In genomic region chr10:25274621-25275330, GRCm38 (mm10) we compare ENCODE assay signal across 30 mouse cellular contexts. TPM values are rescaled to one million over a fixed set of nuclear protein-coding genes. Genes with fewer than 3 reads are reported as not detected.
DNase-seq lines count a peak whose midpoint lies in the region; ATAC-seq and TF ChIP-seq lines count a peak whose summit lies in the region.
"Had no signal": no experiment of that assay in that cellular context is flagged by ENCODE, and none has a peak within 500 bp of the region (broad histone marks: within the 10 kb centered on the region; RNA-seq: fewer than 3 reads in every experiment).

No protein-coding gene starts in this region.

- H3K9me3 ChIP-seq in lung, embryonic 16.5 days (ENCODE audit: control insufficient read depth, low read length): no peaks in the 10 kb centered on the region
- no peaks in the 10 kb centered on the region for H3K9me3 ChIP-seq in stomach, postnatal 0 days (ENCODE audit: control insufficient read depth, low read length)
- no peaks in the 10 kb centered on the region for H3K9me3 ChIP-seq in midbrain, embryonic 10.5 days (replicated peaks)
- H3K9me3 ChIP-seq: embryonic facial prominence, embryonic 13.5 days; hindbrain, embryonic 10.5 days; hindbrain, embryonic 15.5 days; limb, embryonic 10.5 days; limb, embryonic 15.5 days; liver, embryonic 15.5 days; midbrain, embryonic 15.5 days had no signal

- intact Hi-C loops in gastrocnemius, adult 2 months (cut with DNase I): loop anchor here (10.0 kb wide), 1 partner anchor 140 kb away; no protein-coding TSS in a partner anchor

- WGBS in lung, embryonic 16.5 days: 81% methylated on average over 26 of the region's 26 CpGs
- WGBS in stomach, postnatal 0 days: 90% methylated on average over 26 of the region's 26 CpGs
- WGBS in midbrain, embryonic 10.5 days: 93% methylated on average over 26 of the region's 26 CpGs

- no peak for DNase-seq in gastrocnemius, adult 2 months
- DNase-seq in gastrocnemius, postnatal 25 days: no peak
- DNase-seq in lung, postnatal 10 days: no peak
- no peak for DNase-seq in stomach, postnatal 0 days (ENCODE audit: low spot score)
- no peak for DNase-seq in midbrain, embryonic 10.5 days (ENCODE audit: low spot score)
- DNase-seq: adrenal gland, adult 2 months; adrenal gland, postnatal 36 days; cerebellum, adult 18-20 months; cerebellum, postnatal 10 days; gastrocnemius, postnatal 14 days; heart, postnatal 10 days; kidney, adult 8-10 months; layer of hippocampus, adult 9-11 months; lung, embryonic 14.5 days; thymus, postnatal 14 days had no signal

- ATAC-seq in lung, embryonic 16.5 days (ENCODE audit: low read depth): no peak
- ATAC-seq in stomach, postnatal 0 days (ENCODE audit: low FRiP score, low TSS enrichment): no peak
- ATAC-seq: activated CD4-positive, CD25-positive, alpha-beta regulatory T cell, adult 4 months; inflammation-experienced regulatory T-cells, adult 6 months; midbrain, embryonic 15.5 days had no signal

- H3K27ac ChIP-seq in gastrocnemius, adult 2 months: peak overlapping the region; percentile 66
- H3K27ac ChIP-seq in lung, embryonic 16.5 days (ENCODE audit: low read length): peak overlapping the region; percentile 34; the same call in 1 of the 2 replicates
- peak overlapping the region; percentile 93 for H3K27ac ChIP-seq in embryonic fibroblast, embryonic 13.5 days (ENCODE audit: insufficient read depth, low read length)
- no peak overlapping the region for H3K27ac ChIP-seq in stomach, postnatal 0 days (replicated peaks)
- H3K27ac ChIP-seq in midbrain, embryonic 10.5 days (replicated peaks): no peak overlapping the region
- H3K27ac ChIP-seq: embryonic facial prominence, embryonic 13.5 days; hindbrain, embryonic 10.5 days; hindbrain, embryonic 15.5 days; kidney, postnatal 0 days; limb, embryonic 10.5 days; limb, embryonic 15.5 days; liver, embryonic 15.5 days; macrophage; midbrain, embryonic 15.5 days had no signal

- H3K4me1 ChIP-seq in lung, embryonic 16.5 days (replicated peaks; ENCODE audit: control insufficient read depth, insufficient read depth, low read length): peaks cover 11% of the 10 kb centered on the region
- H3K4me1 ChIP-seq in embryonic fibroblast, embryonic 13.5 days (ENCODE audit: control insufficient read depth, insufficient read depth, low read length): peaks cover 26% of the 10 kb centered on the region
- H3K4me1 ChIP-seq in stomach, postnatal 0 days (replicated peaks; ENCODE audit: control insufficient read depth, insufficient read depth): no peaks in the 10 kb centered on the region
- H3K4me1 ChIP-seq in midbrain, embryonic 10.5 days: peaks cover 9% of the 10 kb centered on the region; the same call in 1 of the 2 replicates
- H3K4me1 ChIP-seq: hindbrain, embryonic 15.5 days; limb, embryonic 10.5 days; liver, embryonic 15.5 days; midbrain, embryonic 15.5 days had no signal

- H3K9ac ChIP-seq in lung, embryonic 16.5 days (ENCODE audit: low read length): no peak overlapping the region
- no peak overlapping the region for H3K9ac ChIP-seq in stomach, postnatal 0 days (ENCODE audit: low read length)
- H3K9ac ChIP-seq: embryonic facial prominence, embryonic 13.5 days; heart, embryonic 12.5 days; hindbrain, embryonic 15.5 days; limb, embryonic 15.5 days; liver, embryonic 15.5 days; lung, embryonic 14.5 days; midbrain, embryonic 15.5 days had no signal

- TF ChIP-seq POLR2A in embryonic fibroblast, embryonic 13.5 days (IDR thresholded peaks at IDR 0.05; ENCODE audit: low read depth, low read length): no peak

- no peak for TF ChIP-seq EP300 in stomach, postnatal 0 days (optimal IDR thresholded peaks at IDR 0.05)

- H3K27me3 ChIP-seq in lung, embryonic 16.5 days (ENCODE audit: control insufficient read depth, insufficient read depth, low read depth, low read length): no peaks in the 10 kb centered on the region
- H3K27me3 ChIP-seq in stomach, postnatal 0 days (ENCODE audit: control insufficient read depth, insufficient read depth, low read length): no peaks in the 10 kb centered on the region
- no peaks in the 10 kb centered on the region for H3K27me3 ChIP-seq in midbrain, embryonic 10.5 days (ENCODE audit: low read depth, poor library complexity, severe bottlenecking)
- H3K27me3 ChIP-seq: embryonic facial prominence, embryonic 13.5 days; heart, embryonic 12.5 days; hindbrain, embryonic 15.5 days; limb, embryonic 15.5 days; liver, embryonic 15.5 days; midbrain, embryonic 15.5 days had no signal

- TF ChIP-seq CTCF in gastrocnemius, adult 2 months (IDR thresholded peaks at IDR 0.05): no peak
- TF ChIP-seq CTCF in embryonic fibroblast, embryonic 13.5 days (IDR thresholded peaks at IDR 0.05; ENCODE audit: borderline replicate concordance, insufficient read depth, low read length): no peak
- no peak for TF ChIP-seq CTCF in stomach, postnatal 0 days (IDR thresholded peaks at IDR 0.05; ENCODE audit: low read depth)

- no peak overlapping the region; the same call in 1 of the 2 replicates for H3K4me3 ChIP-seq in gastrocnemius, adult 2 months
- no peak overlapping the region for H3K4me3 ChIP-seq in lung, embryonic 16.5 days (ENCODE audit: low read length)
- H3K4me3 ChIP-seq in embryonic fibroblast, embryonic 13.5 days (ENCODE audit: insufficient read depth, low read length): no peak overlapping the region
- no peak overlapping the region for H3K4me3 ChIP-seq in stomach, postnatal 0 days (ENCODE audit: low read depth, low read length)
- H3K4me3 ChIP-seq in midbrain, embryonic 10.5 days: no peak overlapping the region
- H3K4me3 ChIP-seq: embryonic facial prominence, embryonic 13.5 days; erythroblast, embryonic 14.5 days; heart, embryonic 12.5 days; hindbrain, embryonic 10.5 days; hindbrain, embryonic 15.5 days; limb, embryonic 10.5 days; limb, embryonic 15.5 days; liver, embryonic 15.5 days; midbrain, embryonic 15.5 days had no signal

- H3K4me2 ChIP-seq in lung, embryonic 16.5 days (ENCODE audit: low read depth, low read length): no peak overlapping the region
- no peak overlapping the region for H3K4me2 ChIP-seq in stomach, postnatal 0 days (replicated peaks; ENCODE audit: low read depth)
- H3K4me2 ChIP-seq: embryonic facial prominence, embryonic 13.5 days; heart, embryonic 12.5 days; hindbrain, embryonic 15.5 days; limb, embryonic 15.5 days; liver, embryonic 15.5 days; lung, embryonic 14.5 days; midbrain, embryonic 15.5 days had no signal

- H3K36me3 ChIP-seq in lung, embryonic 16.5 days (ENCODE audit: control insufficient read depth, insufficient read depth, low read length): 0 out of 2 replicates have a peak, but pooled peaks cover 2% of the 10 kb centered on the region
- no peaks in the 10 kb centered on the region; the same call in 1 of the 2 replicates for H3K36me3 ChIP-seq in stomach, postnatal 0 days (ENCODE audit: control insufficient read depth, insufficient read depth, low read length)
- peaks cover 4% of the 10 kb centered on the region for H3K36me3 ChIP-seq in midbrain, embryonic 10.5 days
- H3K36me3 ChIP-seq: embryonic facial prominence, embryonic 13.5 days; hindbrain, embryonic 15.5 days; limb, embryonic 15.5 days; midbrain, embryonic 15.5 days had no signal

RNA-seq across cellular contexts. Expression of gene Akap7, which starts 32.9 kb away (rescaled TPM):
- total RNA-seq in gastrocnemius, adult 2 months (2021): 10 to 100 TPM; 18.3 to 25.6 TPM
- 10 to 100 TPM; 19.7 to 21.5 TPM for total RNA-seq in gastrocnemius, postnatal 25 days (2021)
- polyA plus RNA-seq in lung, embryonic 16.5 days (2015; fragmentation: Nextera tagmentation; extraction: Ambion mirVana): 18.9 and 20.1 TPM in 2 replicates
- polyA plus RNA-seq in embryonic fibroblast, embryonic 13.5 days (2011; ENCODE audit: insufficient read length, low read depth, missing spikeins): 18.9 and 19.0 TPM in 2 replicates
- 21.5 and 23.1 TPM in 2 replicates for polyA plus RNA-seq in stomach, postnatal 0 days (2015; fragmentation: Nextera tagmentation; extraction: Ambion mirVana)
- 17.2 and 17.5 TPM in 2 replicates for polyA plus RNA-seq in midbrain, embryonic 10.5 days (2016; fragmentation: Nextera tagmentation; extraction: Ambion mirVana)

Comparison
In these comparisons a context has a peak if more than half of its experiments do, and no peak if none do; other contexts are left out.
1. H3K27ac ChIP-seq: peak in gastrocnemius, adult 2 months (single experiment), lung, embryonic 16.5 days (single experiment) and embryonic fibroblast, embryonic 13.5 days (single experiment); none in stomach, postnatal 0 days (single experiment) and midbrain, embryonic 10.5 days (single experiment).